Mouse (Mus musculus): ENCODE data around the gene Gm9972.

Gm9972 gene

DNA sequence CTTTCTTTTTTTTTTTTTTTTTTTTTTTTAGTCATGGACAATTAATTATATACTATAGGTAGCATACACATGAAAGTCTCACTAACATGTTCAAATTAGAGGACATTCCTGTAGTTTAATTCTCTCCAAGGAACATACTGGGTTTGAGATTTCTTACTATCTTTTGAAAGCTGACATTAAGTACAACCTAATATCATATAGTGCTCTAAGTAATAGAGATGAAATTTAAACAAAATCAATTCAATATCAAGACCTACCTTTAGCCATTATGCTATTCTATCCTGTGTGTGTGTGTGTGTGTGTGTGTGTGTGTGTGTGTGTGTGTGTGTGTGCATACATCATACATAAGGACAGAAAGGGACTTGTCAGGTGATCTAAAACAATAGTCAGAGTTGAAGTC, at the start of gene Gm9972:
Gene Gm9972, plus strand, starts transcription at position 301 of the 400 bp plus-strand sequence.
- CTCF ChIA-PET, result no interaction called here

GRCm38 (mm10) chr11:42999188-42999587, 36.4 kb upstream of the Gm9972 start:
- CTCF ChIA-PET, result no interaction called here

- CTCF ChIA-PET, result interaction anchor here (0.7 kb wide), 1 partner anchor 17 kb away, joined by 3 read pairs; no protein-coding TSS in a partner anchor
These were observed 23.6 kb upstream of the Gm9972 start for GRCm38 (mm10) chr11:43011941-43012340.

DNA sequence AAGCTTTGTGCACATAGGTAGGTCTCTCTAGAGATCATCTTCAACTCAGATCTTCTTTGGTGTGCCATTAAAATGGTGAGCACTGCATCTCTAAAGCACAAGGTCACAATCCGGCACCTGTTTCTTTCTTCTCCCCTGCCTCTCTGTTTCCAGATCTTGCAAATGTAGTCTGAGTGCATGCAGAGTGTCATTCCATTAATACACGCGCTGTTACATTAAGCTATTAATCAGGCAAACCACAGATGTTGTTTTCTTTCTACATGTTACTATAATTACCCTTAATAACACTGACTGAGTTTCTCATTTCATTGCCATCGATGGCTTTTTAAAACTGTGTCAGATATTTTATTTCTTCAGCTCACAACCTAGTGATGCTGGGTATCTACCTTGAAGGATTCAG, 22.6 kb upstream of the Gm9972 start:
- CTCF ChIA-PET, result no interaction called here

DNA sequence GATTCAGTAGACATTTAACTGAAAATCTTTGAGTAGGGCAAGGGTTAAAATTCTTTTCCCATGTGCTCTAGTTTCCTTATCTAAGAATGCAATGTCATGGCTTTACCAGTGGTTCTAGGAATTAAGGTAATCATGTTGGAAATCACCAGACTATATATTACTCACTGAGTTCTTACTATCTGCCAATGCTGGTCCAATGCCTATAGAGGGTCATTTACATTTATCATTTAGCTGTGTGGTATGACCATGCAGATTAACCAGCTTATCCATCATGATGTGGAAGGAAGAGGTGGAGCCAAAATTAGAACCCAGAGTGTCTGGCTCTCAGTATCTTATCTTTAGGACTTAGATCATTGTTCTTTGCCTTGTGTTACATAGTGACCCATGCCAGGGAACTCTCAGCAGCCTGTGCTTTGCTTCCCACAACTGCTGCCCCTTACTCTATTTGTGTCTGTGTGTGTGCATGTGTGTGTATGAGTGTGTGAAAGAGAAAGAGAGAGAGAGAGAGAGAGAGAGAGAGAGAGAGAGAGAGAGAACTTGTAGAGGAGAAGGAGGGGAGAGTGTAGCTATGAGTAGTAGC, 12.3 kb upstream of the Gm9972 start:
- CTCF ChIA-PET, result no interaction called here

DNA sequence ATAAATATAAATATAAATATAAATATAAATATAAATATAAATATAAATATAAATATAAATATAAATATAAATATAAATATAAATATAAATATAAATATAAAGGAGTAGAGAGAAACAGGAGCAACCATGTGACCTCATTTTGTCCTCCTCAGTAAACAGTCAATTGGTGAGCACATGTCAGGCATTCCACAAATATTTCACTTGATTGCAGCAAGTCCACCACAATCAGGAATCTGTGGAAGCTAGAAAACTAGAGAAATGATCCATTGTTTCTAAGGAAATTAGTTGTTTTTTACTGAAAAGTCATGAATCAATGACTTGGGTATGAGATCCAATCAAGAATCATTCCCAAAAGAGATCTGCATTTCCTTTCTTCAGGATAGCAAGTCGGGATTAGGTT, 5.7 kb upstream of the Gm9972 start:
- CTCF ChIA-PET, result no interaction called here

GRCm38 (mm10) chr11:43032141-43032540, 3.4 kb upstream of the Gm9972 start:
- CTCF ChIA-PET, result no interaction called here

DNA sequence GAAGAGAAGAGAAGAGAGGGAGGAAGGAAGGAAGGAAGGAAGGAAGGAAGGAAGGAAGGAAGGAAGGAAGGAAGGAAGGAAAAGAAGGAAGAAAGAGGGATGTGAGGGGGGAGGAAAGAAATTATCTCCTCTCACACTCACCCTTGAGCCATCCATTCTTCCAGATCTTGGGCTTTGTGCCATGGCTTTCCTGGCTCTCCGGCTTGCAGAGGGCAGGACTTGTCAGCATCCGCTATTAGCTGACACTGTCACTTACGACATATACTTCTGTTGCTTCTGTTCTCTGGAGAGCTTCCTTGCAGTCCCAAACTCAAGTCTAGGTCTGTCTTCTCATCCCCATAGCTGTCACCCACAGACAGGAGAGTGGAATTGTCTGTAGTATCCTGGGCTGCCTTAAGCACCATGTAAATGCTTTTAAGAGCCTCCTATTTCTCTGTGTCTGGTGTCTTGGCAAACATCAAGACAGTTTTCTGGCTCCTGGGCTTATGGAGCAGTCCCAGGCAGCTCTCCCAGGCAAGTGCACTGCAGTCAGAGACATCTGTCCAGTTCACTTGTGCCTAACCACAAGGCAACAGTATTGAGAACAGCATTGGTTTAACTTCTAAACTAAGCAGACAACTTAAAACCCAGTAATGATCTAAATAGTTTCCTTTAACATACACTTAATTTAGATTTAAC, 10.5 kb downstream of the Gm9972 start:
- CTCF ChIA-PET, result no interaction called here

DNA sequence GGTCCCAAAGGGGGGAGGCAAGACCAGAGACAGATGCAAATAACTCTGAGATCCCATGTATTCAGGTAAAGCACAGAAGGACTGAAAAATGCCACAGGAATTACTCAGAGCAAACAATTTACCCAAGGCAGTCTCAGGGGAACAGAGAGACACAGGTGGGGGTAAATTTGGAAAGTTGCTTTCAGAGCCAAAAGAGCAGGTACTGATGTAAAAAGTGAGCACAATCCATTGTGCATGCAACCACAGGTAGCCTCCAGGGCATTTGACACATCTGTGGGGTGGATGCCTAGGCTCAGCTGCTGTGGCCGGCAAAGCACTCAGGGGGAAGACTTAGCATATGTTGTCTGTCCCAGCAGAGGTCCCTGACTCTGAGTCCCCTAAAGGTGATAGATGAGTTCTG, 13.8 kb downstream of the Gm9972 start:
- CTCF ChIA-PET, result no interaction called here

- CTCF ChIA-PET, result no interaction called here
These were observed 19.4 kb downstream of the Gm9972 start for GRCm38 (mm10) chr11:43054972-43055371.

GRCm38 (mm10) chr11:43059437-43059970, 24.0 kb downstream of the Gm9972 start:
- CTCF ChIA-PET, result interaction anchor here (0.6 kb wide), 1 partner anchor 197 kb away, joined by 3 read pairs; no protein-coding TSS in a partner anchor

DNA sequence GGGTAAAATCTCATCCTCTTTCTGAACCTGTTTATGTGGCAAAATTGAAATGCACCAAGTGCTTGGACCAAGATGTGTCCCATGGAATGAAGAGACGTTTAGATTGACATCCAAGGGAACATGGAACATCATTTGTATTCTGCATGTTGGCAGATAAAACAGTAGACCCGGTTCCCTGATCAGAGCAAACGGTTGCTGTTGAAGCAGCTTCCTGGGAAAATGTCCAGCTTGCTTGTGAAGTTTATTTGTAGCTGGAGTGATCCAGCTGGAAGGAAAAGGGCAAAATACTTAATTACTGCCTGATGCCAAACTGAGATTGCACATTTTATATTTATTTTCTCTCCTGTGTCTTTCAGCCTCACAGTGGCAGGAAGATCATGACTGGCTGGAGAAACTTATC, 26.7 kb downstream of the Gm9972 start:
- CTCF ChIA-PET, result no interaction called here

DNA sequence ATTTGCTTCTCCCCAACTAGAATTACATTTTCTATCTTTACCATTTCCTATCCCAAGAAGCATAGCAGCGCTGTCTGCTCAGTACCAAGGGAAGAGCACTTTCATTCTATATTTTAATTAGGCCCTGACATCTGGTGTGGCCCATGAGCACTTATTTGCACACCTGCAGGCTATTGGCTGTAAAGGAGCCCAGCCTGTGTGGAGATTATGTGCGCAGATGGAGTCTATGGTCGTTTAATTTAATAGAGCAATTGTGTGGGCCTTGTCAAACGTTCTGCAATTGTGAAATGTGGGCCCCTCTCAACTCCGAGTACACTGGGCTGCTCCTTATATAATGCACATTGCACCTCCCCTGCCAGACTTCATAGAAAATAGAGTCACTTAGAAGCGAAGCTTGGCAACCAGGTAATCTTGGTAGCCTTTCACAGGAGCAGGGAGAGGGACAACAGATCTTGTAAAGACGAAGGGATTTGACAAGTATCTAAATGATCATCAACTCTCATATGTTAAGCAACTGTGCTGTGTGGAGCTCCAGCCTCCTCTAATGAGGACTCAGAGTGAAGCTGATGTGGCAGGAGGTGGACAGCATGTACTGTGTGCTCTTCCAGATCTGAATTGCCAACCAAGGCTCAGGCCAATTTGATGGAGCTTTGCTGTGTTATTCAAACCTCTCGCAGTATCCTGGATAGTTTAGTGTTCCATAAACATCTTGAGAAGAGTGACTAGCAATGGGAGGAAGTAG, 50.9 kb downstream of the Gm9972 start:
- CTCF ChIA-PET, result no interaction called here
